Mouse (Mus musculus) limb, embryonic 15.5 days (tissue): ENCODE measurements at regions not wholly inside any gene's neighbourhood (a gene's known extent, or its start where the extent isn't known, plus 50 kb on each side); places are given as distances from the start of the nearest gene placed in this dataset. TPM values are rescaled to one million over a fixed set of nuclear protein-coding genes. Genes with fewer than 3 reads are reported as not detected.

ENCODE experiments used
- ATAC-seq: fragments of 200-750 bp; cut with Nextera tagmentation; 2 replicates; pipeline ENCODE4 v1.8.0; 2017; ENCODE audit warnings: low read depth, moderate TSS enrichment; ENCODE audit not compliant: insufficient number of reproducible peaks, low FRiP score, low TSS enrichment
- H3K27ac ChIP-seq: fragments of 300-500 bp; sonication (generic); 2 replicates; pipeline ENCODE4 v1.5.1; 2015; ENCODE audit warnings: moderate library complexity, mild to moderate bottlenecking, inconsistent platforms
- H3K27me3 ChIP-seq: fragments of 300-500 bp; sonication (generic); 2 replicates; pipeline ENCODE4 v1.6.1; 2015; ENCODE audit warnings: inconsistent platforms
- H3K36me3 ChIP-seq: fragments of 300-500 bp; sonication (generic); 2 replicates; pipeline ENCODE4 v1.6.1; 2015; ENCODE audit warnings: inconsistent platforms
- H3K4me1 ChIP-seq: fragments of 300-500 bp; sonication (generic); 2 replicates; pipeline ENCODE4 v1.6.1; 2015; ENCODE audit warnings: inconsistent platforms
- H3K4me2 ChIP-seq: fragments of 300-500 bp; sonication (generic); 2 replicates; pipeline ENCODE4 v1.6.1; 2015; ENCODE audit warnings: mild to moderate bottlenecking, inconsistent platforms
- H3K4me3 ChIP-seq: fragments of 300-500 bp; sonication (generic); 2 replicates; pipeline ENCODE4 v1.5.1; 2015; ENCODE audit warnings: mild to moderate bottlenecking, inconsistent platforms
- H3K9ac ChIP-seq: fragments of 300-500 bp; sonication (generic); 2 replicates; pipeline ENCODE4 v1.6.1; 2015; ENCODE audit warnings: inconsistent platforms
- H3K9me3 ChIP-seq: fragments of 300-500 bp; sonication (generic); 2 replicates; pipeline ENCODE4 v1.6.1; 2016; ENCODE audit warnings: inconsistent platforms
- WGBS: fragments of 180-500 bp; shearing (Covaris S2); methylation state at CpG from one replicate; pipeline ENCODE4 v1.1.7; 2015; 5-methylcytosine and 5-hydroxymethylcytosine counted together
- microRNA-seq: library from miRNA; unstranded; fragments of <30 nt; microRNA quantifications from one replicate; pipeline ENCODE4, GENCODE M21; 2016

DNA sequence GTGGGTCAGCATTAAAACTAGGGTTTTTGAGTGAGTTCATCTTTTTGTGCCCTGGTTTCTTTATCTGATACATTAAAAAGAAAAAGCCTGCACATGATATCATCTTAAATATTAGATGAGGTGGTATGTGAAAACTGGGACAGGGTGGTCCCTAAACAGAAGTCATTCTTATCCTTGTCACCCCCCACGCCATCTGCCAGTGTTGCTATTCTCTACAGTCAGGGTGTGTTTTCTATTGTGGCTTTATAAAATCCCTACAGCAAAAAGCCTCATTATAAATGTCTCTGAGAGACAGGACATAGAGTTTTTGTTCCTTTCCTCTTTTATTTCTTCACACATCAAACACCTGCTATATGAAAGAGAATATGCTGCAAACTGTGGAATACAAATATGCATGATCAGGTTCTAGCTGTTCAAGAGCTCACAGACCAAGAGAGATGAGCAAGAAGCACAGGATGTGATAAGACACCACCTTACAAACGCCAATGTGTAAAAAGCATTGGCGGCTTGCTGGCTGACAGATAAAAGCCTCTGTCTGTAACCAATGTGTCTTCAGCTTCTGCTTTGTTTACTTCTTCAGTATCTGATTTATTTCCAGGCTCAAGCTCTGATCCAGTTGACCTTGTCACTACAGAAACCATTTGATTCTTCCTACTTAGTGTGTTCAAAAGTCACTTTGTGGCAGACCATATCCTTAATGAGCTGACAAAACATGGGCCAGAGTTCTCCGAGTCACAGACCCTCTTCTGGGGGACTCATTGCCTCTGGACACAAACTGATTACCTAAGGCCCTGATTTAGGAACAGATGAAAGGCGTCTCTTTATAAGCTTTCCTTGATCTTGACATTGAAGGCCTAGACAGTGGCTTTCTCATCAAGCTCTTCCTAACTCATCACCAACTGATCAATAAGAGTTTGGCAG is 73.6 kb upstream of the Slc39a10 start:
- H3K4me3 ChIP-seq, result no peak overlapping the region
- no peaks in the 10 kb centered on the region for H3K9me3 ChIP-seq
- no peak for ATAC-seq
- H3K36me3 ChIP-seq, result no peaks in the 10 kb centered on the region
- WGBS, result 51% methylated on average over 5 of the region's 5 CpGs
- H3K27ac ChIP-seq, result no peak overlapping the region
- H3K4me2 ChIP-seq, result no peak overlapping the region
- no peaks in the 10 kb centered on the region for H3K4me1 ChIP-seq
- H3K27me3 ChIP-seq, result no peaks in the 10 kb centered on the region
- no peak overlapping the region for H3K9ac ChIP-seq

DNA sequence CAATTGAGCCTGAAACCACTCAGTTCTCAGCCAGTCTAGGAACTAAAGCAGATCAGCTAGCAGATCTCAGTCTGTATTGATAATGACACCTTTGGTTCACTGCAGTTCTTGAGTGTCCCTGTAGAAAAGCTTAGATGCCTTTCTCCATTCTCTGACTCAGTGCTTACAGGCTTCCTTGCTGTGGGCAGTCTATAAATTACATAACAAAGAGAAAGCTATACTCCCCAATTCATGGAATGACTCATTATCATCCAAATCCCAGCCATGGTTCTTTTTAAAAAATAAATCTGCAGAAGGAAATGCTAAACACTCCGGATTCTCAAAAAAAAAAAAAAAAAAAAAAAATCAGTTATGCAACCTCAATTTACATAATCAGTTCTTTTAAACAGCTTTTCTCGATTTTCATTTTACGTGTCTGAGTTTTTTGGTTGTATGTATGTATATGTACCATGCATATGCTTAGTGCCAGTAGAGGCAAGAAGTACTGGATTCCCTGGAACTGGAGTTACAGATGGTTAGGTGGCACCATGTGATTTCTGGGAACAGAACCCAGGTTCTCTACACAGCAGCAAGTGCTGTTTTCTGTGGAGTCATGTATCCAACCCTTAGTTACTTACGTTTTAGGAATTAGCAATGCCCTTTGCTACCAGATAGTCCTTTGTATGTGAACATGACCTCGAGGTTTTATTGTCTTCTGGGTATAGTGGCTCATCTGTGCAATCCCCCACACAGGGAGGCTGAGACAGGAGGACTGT is 71.5 kb upstream of the Slc39a10 start:
- no peaks in the 10 kb centered on the region for H3K27me3 ChIP-seq
- H3K9ac ChIP-seq, result no peak overlapping the region
- no peak for ATAC-seq
- H3K9me3 ChIP-seq, result no peaks in the 10 kb centered on the region
- no peaks in the 10 kb centered on the region for H3K4me1 ChIP-seq
- H3K36me3 ChIP-seq, result no peaks in the 10 kb centered on the region
- H3K4me2 ChIP-seq, result no peak overlapping the region
- WGBS, result 75% methylated on average over 5 of the region's 5 CpGs
- H3K27ac ChIP-seq, result no peak overlapping the region
- H3K4me3 ChIP-seq, result no peak overlapping the region

Small RNA genes lying in the stretch of these regions (microRNA-seq; reads per million reads assigned to microRNA genes)
- not detected for gene Mir6350
